Mouse (Mus musculus): ENCODE results near the gene Psmd4. TPM values are rescaled to one million over a fixed set of nuclear protein-coding genes. Genes with fewer than 3 reads are reported as not detected.
"Not testable (repeated sequence)": the region's sequence is repeated elsewhere in the genome, so short reads cannot be mapped to it uniquely, and the experiment has no call there.

The Psmd4 gene
- polyA plus RNA-seq, 2 experiments = 150 to 153 TPM

- peak overlapping the region; percentile 81 for H3K9ac ChIP-seq (replicated peaks)
- peak overlapping the region; percentile 30 for H3K27ac ChIP-seq
- TF ChIP-seq CTCF (IDR thresholded peaks at IDR 0.05; ENCODE audit: low read depth) (no peak), EP300 (IDR thresholded peaks at IDR 0.05; ENCODE audit: low read depth) (no peak)
- peaks cover 11% of the 10 kb centered on the region for H3K36me3 ChIP-seq (replicated peaks; ENCODE audit: control insufficient read depth, insufficient read depth, low read depth)
- H3K4me3 ChIP-seq (ENCODE audit: insufficient read depth in 1 of 2, low read depth in 2 of 2, low read length in 2 of 2) = peak overlapping the region; percentile 43 to 79
- no peak for DNase-seq (ENCODE audit: low read depth in 3 of 3, low spot score in 3 of 3)
- peaks cover 22 to 26% of the 10 kb centered on the region in 2 experiments for H3K4me1 ChIP-seq (replicated peaks; ENCODE audit: control insufficient read depth in 2 of 2, insufficient read depth in 2 of 2, low read length in 1 of 2)
- H3K27me3 ChIP-seq (ENCODE audit: control insufficient read depth, insufficient read depth, low read length) = no peaks in the 10 kb centered on the region
- peak; percentile 34 for ATAC-seq (ENCODE audit: insufficient read depth)
- H3K9me3 ChIP-seq (ENCODE audit: control insufficient read depth, low read length) = no peaks in the 10 kb centered on the region
- WGBS (ENCODE audit: insufficient replicate concordance) = 6% methylated on average over 7 of the region's 7 CpGs
- peak overlapping the region; percentile 54 for H3K4me2 ChIP-seq (ENCODE audit: low read depth)
These were observed 420 bp upstream of the Psmd4 start for GRCm38 (mm10) chr3:95042838-95043229.

- peak overlapping the region; percentile 30 for H3K27ac ChIP-seq
- whole genome bisulfite sequencing (ENCODE audit: insufficient replicate concordance) = 14% methylated on average over 3 of the region's 3 CpGs
- TF ChIP-seq EP300 (IDR thresholded peaks at IDR 0.05; ENCODE audit: low read depth) = no peak
- TF ChIP-seq CTCF (IDR thresholded peaks at IDR 0.05; ENCODE audit: low read depth) = no peak
- DNase-seq (ENCODE audit: low read depth in 3 of 3, low spot score in 3 of 3) = no peak
- H3K4me3 ChIP-seq (ENCODE audit: insufficient read depth in 1 of 2, low read depth in 2 of 2, low read length in 2 of 2) = peak overlapping the region; percentile 79 to 82
- no peaks in the 10 kb centered on the region for H3K27me3 ChIP-seq (ENCODE audit: control insufficient read depth, insufficient read depth, low read length)
- peak overlapping the region; percentile 81 for H3K4me2 ChIP-seq (ENCODE audit: low read depth)
- H3K4me1 ChIP-seq (replicated peaks; ENCODE audit: control insufficient read depth in 2 of 2, insufficient read depth in 2 of 2, low read length in 1 of 2) = peaks cover 17 to 20% of the 10 kb centered on the region in 2 experiments
- H3K9me3 ChIP-seq (ENCODE audit: control insufficient read depth, low read length) = no peaks in the 10 kb centered on the region
- H3K36me3 ChIP-seq (replicated peaks; ENCODE audit: control insufficient read depth, insufficient read depth, low read depth) = peaks cover 18% of the 10 kb centered on the region
- ATAC-seq (ENCODE audit: insufficient read depth) = no peak
- peak overlapping the region; percentile 81 for H3K9ac ChIP-seq (replicated peaks)
These were observed 789 bp downstream of the Psmd4 start for GRCm38 (mm10) chr3:95041625-95042024.

- ATAC-seq (ENCODE audit: insufficient read depth) = no peak
- DNase-seq (ENCODE audit: low read depth in 3 of 3, low spot score in 3 of 3) = no peak
- H3K9ac ChIP-seq (replicated peaks) = no peak overlapping the region
- H3K4me1 ChIP-seq (replicated peaks; ENCODE audit: control insufficient read depth in 2 of 2, insufficient read depth in 2 of 2, low read length in 1 of 2) = peaks cover 8 to 23% of the 10 kb centered on the region in 2 experiments
- peaks cover 50% of the 10 kb centered on the region for H3K36me3 ChIP-seq (replicated peaks; ENCODE audit: control insufficient read depth, insufficient read depth, low read depth)
- H3K4me2 ChIP-seq (ENCODE audit: low read depth) = no peak overlapping the region
- H3K27ac ChIP-seq = no peak overlapping the region
- H3K9me3 ChIP-seq (ENCODE audit: control insufficient read depth, low read length) = no peaks in the 10 kb centered on the region
- 0 out of 2 replicates have a peak, but pooled peaks have one; percentile 9 for TF ChIP-seq CTCF (IDR thresholded peaks at IDR 0.05; ENCODE audit: low read depth)
- no peak for TF ChIP-seq EP300 (IDR thresholded peaks at IDR 0.05; ENCODE audit: low read depth)
- H3K27me3 ChIP-seq (ENCODE audit: control insufficient read depth, insufficient read depth, low read length) = no peaks in the 10 kb centered on the region
- WGBS (ENCODE audit: insufficient replicate concordance) = 71% methylated on average over 3 of the region's 3 CpGs
- H3K4me3 ChIP-seq (ENCODE audit: insufficient read depth in 1 of 2, low read depth in 2 of 2, low read length in 2 of 2) = no peak overlapping the region
These were observed 12.5 kb downstream of the Psmd4 start for GRCm38 (mm10) chr3:95029953-95030352.

- not testable (repeated sequence) for H3K4me3 ChIP-seq (ENCODE audit: insufficient read depth in 1 of 2, low read depth in 2 of 2, low read length in 2 of 2); H3K9ac ChIP-seq (replicated peaks)
These were observed 13.1 kb downstream of the Psmd4 start for GRCm38 (mm10) chr3:95029291-95029827.

GRCm38 (mm10) chr3:95028603-95029002 lies 13.8 kb downstream of the Psmd4 start:
- H3K36me3 ChIP-seq (replicated peaks; ENCODE audit: control insufficient read depth, insufficient read depth, low read depth) = peaks cover 36% of the 10 kb centered on the region
- H3K9me3 ChIP-seq (ENCODE audit: control insufficient read depth, low read length) = no peaks in the 10 kb centered on the region
- peaks cover 14 to 32% of the 10 kb centered on the region in 2 experiments for H3K4me1 ChIP-seq (replicated peaks; ENCODE audit: control insufficient read depth in 2 of 2, insufficient read depth in 2 of 2, low read length in 1 of 2)
- ATAC-seq (ENCODE audit: insufficient read depth) (no peak), DNase-seq (ENCODE audit: low read depth in 3 of 3, low spot score in 3 of 3) (no peak)
- no peak overlapping the region for H3K4me2 ChIP-seq (ENCODE audit: low read depth)
- TF ChIP-seq CTCF (IDR thresholded peaks at IDR 0.05; ENCODE audit: low read depth) (no peak), EP300 (IDR thresholded peaks at IDR 0.05; ENCODE audit: low read depth) (no peak)
- H3K9ac ChIP-seq (replicated peaks) = no peak overlapping the region
- 70% methylated on average over 3 of the region's 3 CpGs for WGBS (ENCODE audit: insufficient replicate concordance)
- H3K27me3 ChIP-seq (ENCODE audit: control insufficient read depth, insufficient read depth, low read length) = no peaks in the 10 kb centered on the region
- no peak overlapping the region for H3K27ac ChIP-seq
- H3K4me3 ChIP-seq (ENCODE audit: insufficient read depth in 1 of 2, low read depth in 2 of 2, low read length in 2 of 2) = no peak overlapping the region

More at GRCm38 (mm10) chr3:95029291-95029827, 13.1 kb downstream of the Psmd4 start:
- H3K27ac ChIP-seq; DNase-seq (ENCODE audit: low read depth in 3 of 3, low spot score in 3 of 3); H3K9me3 ChIP-seq (ENCODE audit: control insufficient read depth, low read length); H3K27me3 ChIP-seq (ENCODE audit: control insufficient read depth, insufficient read depth, low read length); H3K4me2 ChIP-seq (ENCODE audit: low read depth); ATAC-seq (ENCODE audit: insufficient read depth): not testable (repeated sequence)
- H3K36me3 ChIP-seq (replicated peaks; ENCODE audit: control insufficient read depth, insufficient read depth, low read depth) = peaks cover 44% of the 10 kb centered on the region
- 55% methylated on average over 3 of the region's 3 CpGs for WGBS (ENCODE audit: insufficient replicate concordance)
- H3K4me1 ChIP-seq (replicated peaks; ENCODE audit: control insufficient read depth in 2 of 2, insufficient read depth in 2 of 2, low read length in 1 of 2) = peaks cover 14 to 29% of the 10 kb centered on the region in 2 experiments

All from liver, embryonic 14.5 days (tissue).